Mouse (Mus musculus) heart, embryonic 14.5 days (tissue): ENCODE results near the gene Echdc2. TPM values are rescaled to one million over a fixed set of nuclear protein-coding genes. Genes with fewer than 3 reads are reported as not detected.
"Not testable (repeated sequence)": the region's sequence is repeated elsewhere in the genome, so short reads cannot be mapped to it uniquely, and the experiment has no call there.

Source experiments
- ATAC-seq: fragments of 200-750 bp; cut with Nextera tagmentation; 2 replicates; pipeline ENCODE4 v1.8.0; 2017; ENCODE audit warnings: low read depth, moderate TSS enrichment; ENCODE audit not compliant: insufficient number of reproducible peaks, insufficient read depth, low FRiP score
- H3K27ac ChIP-seq, 2 experiments: fragments of 200-500 bp in 1 of 2; fragments of 300-500 bp in 1 of 2; sonication (generic) in 1 of 2; replicated peaks in 1 of 2; 2 replicates each; pipeline ENCODE4 v1.5.1; 2012 to 2014; ENCODE audit warnings: low read depth in 2 of 2, low read length in 2 of 2, control low read depth in 1 of 2, mild to moderate bottlenecking in 1 of 2, mixed read lengths in 1 of 2; ENCODE audit not compliant: control insufficient read depth in 1 of 2, insufficient read depth in 1 of 2
- H3K27me3 ChIP-seq: fragments of 300-500 bp; sonication (generic); 2 replicates; pipeline ENCODE4 v1.6.1; 2014; ENCODE audit warnings: mild to moderate bottlenecking, low read length, control low read depth; ENCODE audit not compliant: control insufficient read depth, insufficient read depth
- H3K36me3 ChIP-seq: fragments of 300-500 bp; sonication (generic); 2 replicates; pipeline ENCODE4 v1.6.1; 2014; ENCODE audit warnings: mild to moderate bottlenecking, control low read depth, low read length, mixed read lengths; ENCODE audit not compliant: control insufficient read depth, insufficient read depth
- H3K4me1 ChIP-seq, 2 experiments: fragments of 200-500 bp in 1 of 2; fragments of 300-500 bp in 1 of 2; sonication (generic) in 1 of 2; 2 replicates each; pipeline ENCODE4 v1.6.1; 2012 to 2014; ENCODE audit warnings: low read length in 2 of 2, control low read depth in 1 of 2, mixed read lengths in 1 of 2; ENCODE audit not compliant: control insufficient read depth in 2 of 2, insufficient read depth in 2 of 2
- H3K4me2 ChIP-seq: fragments of 300-500 bp; sonication (generic); 2 replicates; pipeline ENCODE4 v1.6.1; 2014; ENCODE audit warnings: mild to moderate bottlenecking, low read length
- H3K4me3 ChIP-seq, 2 experiments: fragments of 200-500 bp in 1 of 2; fragments of 300-500 bp in 1 of 2; sonication (generic) in 1 of 2; 2 replicates each; pipeline ENCODE4 v1.5.1; 2012 to 2014; ENCODE audit warnings: low read length in 2 of 2, mild to moderate bottlenecking in 2 of 2, control low read depth in 1 of 2, low read depth in 1 of 2, moderate library complexity in 1 of 2; ENCODE audit not compliant: control insufficient read depth in 1 of 2, insufficient read depth in 1 of 2
- H3K9ac ChIP-seq: fragments of 300-500 bp; sonication (generic); 2 replicates; pipeline ENCODE4 v1.6.1; 2014; ENCODE audit warnings: mild to moderate bottlenecking, low read length
- H3K9me3 ChIP-seq: fragments of 300-500 bp; sonication (generic); 2 replicates; pipeline ENCODE4 v1.6.1; 2016; ENCODE audit warnings: low read length, control low read depth; ENCODE audit not compliant: control insufficient read depth
- WGBS: fragments of 180-500 bp; shearing (Covaris S2); extraction: QIAGEN DNeasy Blood & Tissue Kit; methylation state at CpG from one replicate; pipeline ENCODE4 v1.1.7; 2014; 5-methylcytosine and 5-hydroxymethylcytosine counted together
- polyA plus RNA-seq: library from polyadenylated mRNA; unstranded; fragments of >200 nt; fragmentation: Nextera tagmentation; extraction: Ambion mirVana; gene quantifications from 2 replicates; pipeline ENCODE4 v1.2.1, GENCODE M21; 2014

Echdc2 gene
- polyA plus RNA-seq, 1 experiment from 2014 or later, result 23.6 TPM

- H3K4me2 ChIP-seq, result no peak overlapping the region
- no peaks in the 10 kb centered on the region for H3K27me3 ChIP-seq
- no peak overlapping the region for H3K4me3 ChIP-seq
- no peak for ATAC-seq
- H3K4me1 ChIP-seq, result no peaks in the 10 kb centered on the region
- no peaks in the 10 kb centered on the region for H3K36me3 ChIP-seq
- H3K27ac ChIP-seq, result no peak overlapping the region
- 83% methylated on average over 2 of the region's 2 CpGs for WGBS
- 0 out of 2 replicates have a peak, but pooled peaks cover 6% of the 10 kb centered on the region for H3K9me3 ChIP-seq
- no peak overlapping the region for H3K9ac ChIP-seq
These were observed 36.9 kb upstream of the Echdc2 start for GRCm38 (mm10) chr4:108128339-108128738.

GRCm38 (mm10) chr4:108130452-108130851 lies 34.8 kb upstream of the Echdc2 start:
- Histone ChIP-seq H3K9ac (no peak overlapping the region), H3K4me1 (no peaks in the 10 kb centered on the region), H3K9me3 (0 out of 2 replicates have a peak, but pooled peaks cover 6% of the 10 kb centered on the region), H3K36me3 (no peaks in the 10 kb centered on the region), H3K27me3 (no peaks in the 10 kb centered on the region), H3K27ac (no peak overlapping the region), H3K4me2 (no peak overlapping the region), H3K4me3 (no peak overlapping the region)
- ATAC-seq, result no peak
- WGBS, result 79% methylated on average over 3 of the region's 3 CpGs

- no peak for ATAC-seq
- no peaks in the 10 kb centered on the region for H3K4me1 ChIP-seq
- no peak overlapping the region for H3K9ac ChIP-seq
- 79% methylated on average over 5 of the region's 5 CpGs for WGBS
- no peaks in the 10 kb centered on the region for H3K36me3 ChIP-seq
- H3K4me2 ChIP-seq, result no peak overlapping the region
- H3K4me3 ChIP-seq, result no peak overlapping the region
- H3K9me3 ChIP-seq, result no peaks in the 10 kb centered on the region
- H3K27me3 ChIP-seq, result no peaks in the 10 kb centered on the region
- H3K27ac ChIP-seq, result no peak overlapping the region
These were observed 28.3 kb upstream of the Echdc2 start for GRCm38 (mm10) chr4:108136938-108137337.

GRCm38 (mm10) chr4:108143178-108143577 lies 22.1 kb upstream of the Echdc2 start:
- H3K36me3 ChIP-seq, H3K4me2 ChIP-seq, ATAC-seq, H3K4me1 ChIP-seq, H3K9ac ChIP-seq, H3K27me3 ChIP-seq, H3K9me3 ChIP-seq, H3K4me3 ChIP-seq, H3K27ac ChIP-seq: not testable (repeated sequence)
- WGBS, result 81% methylated on average over 2 of the region's 2 CpGs

- no peaks in the 10 kb centered on the region for H3K36me3 ChIP-seq
- H3K4me3 ChIP-seq, result no peak overlapping the region
- H3K4me2 ChIP-seq, result no peak overlapping the region
- no peaks in the 10 kb centered on the region for H3K27me3 ChIP-seq
- no peak for ATAC-seq
- H3K4me1 ChIP-seq, result no peaks in the 10 kb centered on the region
- no peak overlapping the region for H3K27ac ChIP-seq
- no peaks in the 10 kb centered on the region for H3K9me3 ChIP-seq
- H3K9ac ChIP-seq, result no peak overlapping the region
These were observed 21.5 kb upstream of the Echdc2 start for GRCm38 (mm10) chr4:108143778-108144177.

GRCm38 (mm10) chr4:108144880-108145279 lies 20.4 kb upstream of the Echdc2 start, which contains the start of gene Scp2:
TSS of gene Scp2 (minus strand) at chr4:108144998.
- ATAC-seq, result no peak
- no peaks in the 10 kb centered on the region for H3K27me3 ChIP-seq
- no peak within 1 kb of the TSS for H3K4me3 ChIP-seq
- no peaks in the 10 kb centered on the region for H3K4me1 ChIP-seq
- no peak within 1 kb of the TSS for H3K27ac ChIP-seq
- no peaks in the 10 kb centered on the region for H3K36me3 ChIP-seq
- 92% methylated on average over 1 of the region's 1 CpGs for WGBS
- H3K4me2 ChIP-seq, result no peak within 1 kb of the TSS
- H3K9ac ChIP-seq, result no peak within 1 kb of the TSS
- no peaks in the 10 kb centered on the region for H3K9me3 ChIP-seq

- H3K9me3 ChIP-seq, H3K4me3 ChIP-seq, H3K9ac ChIP-seq, ATAC-seq, H3K36me3 ChIP-seq, H3K4me2 ChIP-seq, H3K4me1 ChIP-seq, H3K27ac ChIP-seq, H3K27me3 ChIP-seq: not testable (repeated sequence)
- 34% methylated on average over 3 of the region's 3 CpGs for WGBS
These were observed 19.7 kb upstream of the Echdc2 start for GRCm38 (mm10) chr4:108145554-108145953.

GRCm38 (mm10) chr4:108155141-108155540 lies 10.1 kb upstream of the Echdc2 start:
- not testable (repeated sequence) for H3K4me1 ChIP-seq, H3K4me2 ChIP-seq, H3K36me3 ChIP-seq, H3K9me3 ChIP-seq, H3K27me3 ChIP-seq, H3K27ac ChIP-seq, H3K9ac ChIP-seq, H3K4me3 ChIP-seq, ATAC-seq
- 73% methylated on average over 1 of the region's 1 CpGs for WGBS
